Mouse (Mus musculus) CH12.LX (cell line): ENCODE data around the gene P4hb. TPM values are rescaled to one million over a fixed set of nuclear protein-coding genes. Genes with fewer than 3 reads are reported as not detected.

Experiments
- DNase-seq: peaks from one replicate; pipeline ENCODE4 v3.0.0-alpha.2; 2013; ENCODE audit errors: extremely low read depth
- H3K27ac ChIP-seq: 2 replicates; pipeline ENCODE4 v1.5.1; 2012; ENCODE audit warnings: low read depth, mild to moderate bottlenecking, control low read depth, moderate library complexity; ENCODE audit not compliant: insufficient read depth
- H3K27me3 ChIP-seq: replicated peaks from 2 replicates; pipeline ENCODE3; 2012; ENCODE audit warnings: inconsistent platforms
- H3K36me3 ChIP-seq, 2 experiments: replicated peaks in 1 of 2; 2 replicates each; pipeline versions ENCODE3 to v1.6.1; 2012; ENCODE audit warnings: inconsistent platforms in 1 of 2, low read length in 1 of 2, mild to moderate bottlenecking in 1 of 2, mixed read lengths in 1 of 2, moderate library complexity in 1 of 2; ENCODE audit not compliant: control insufficient read depth in 1 of 2, insufficient read depth in 1 of 2
- H3K4me1 ChIP-seq, 2 experiments: 2 replicates each; pipeline ENCODE4 v1.6.1; 2012; ENCODE audit warnings: inconsistent platforms in 1 of 2, moderate library complexity in 1 of 2; ENCODE audit not compliant: insufficient read depth in 2 of 2, control insufficient read depth in 1 of 2
- H3K4me2 ChIP-seq: 2 replicates; pipeline ENCODE4 v1.6.1; 2012; ENCODE audit warnings: low read depth, mild to moderate bottlenecking, control low read depth; ENCODE audit not compliant: poor library complexity, insufficient read depth, severe bottlenecking
- H3K4me3 ChIP-seq, 3 experiments: fragments of 150-350 bp in 1 of 3; sonication (generic) in 1 of 3; replicated peaks in 1 of 3; 2 replicates each; pipeline versions ENCODE3 to v1.5.1; 2011 to 2012; ENCODE audit warnings: low read depth in 2 of 3, low read length in 2 of 3, mild to moderate bottlenecking in 2 of 3, moderate library complexity in 2 of 3, control low read depth in 1 of 3, improper control_type of control experiment in 1 of 3, inconsistent platforms in 1 of 3, mixed read lengths in 1 of 3; ENCODE audit not compliant: poor library complexity in 1 of 3
- H3K79me2 ChIP-seq: replicated peaks from 2 replicates; pipeline ENCODE4 v1.6.1; 2012; ENCODE audit warnings: mild to moderate bottlenecking, moderate library complexity; ENCODE audit not compliant: control insufficient read depth, poor library complexity, insufficient read depth, severe bottlenecking; ENCODE audit errors: extremely low read depth
- H3K9ac ChIP-seq: 2 replicates; pipeline ENCODE4 v1.6.1; 2012; ENCODE audit warnings: low read depth, mild to moderate bottlenecking, control low read depth, moderate library complexity; ENCODE audit not compliant: insufficient read depth
- H3K9me3 ChIP-seq: replicated peaks from 2 replicates; pipeline ENCODE3; 2012; ENCODE audit warnings: low read length, inconsistent platforms, mixed read lengths
- BHLHE40 ChIP-seq: IDR thresholded peaks from 2 replicates; pipeline ENCODE4 v1.6.1; 2011; ENCODE audit warnings: mild to moderate bottlenecking, low read depth, low read length, improper control_type of control experiment
- CHD1 ChIP-seq: IDR thresholded peaks from 2 replicates; pipeline ENCODE4 v1.6.1; 2012; ENCODE audit warnings: low read depth, low read length, improper control_type of control experiment, inconsistent platforms
- ELF1 ChIP-seq: IDR thresholded peaks from 2 replicates; pipeline ENCODE4 v1.6.1; 2014; ENCODE audit warnings: low read depth, mild to moderate bottlenecking, inconsistent platforms, low read length, improper control_type of control experiment
- EP300 ChIP-seq: IDR thresholded peaks from 2 replicates; pipeline ENCODE4 v1.6.1; 2011; ENCODE audit warnings: low read length, improper control_type of control experiment
- ETS1 ChIP-seq: conservative IDR thresholded peaks from 2 replicates; pipeline ENCODE4 v1.6.1; 2012; ENCODE audit warnings: low read depth, mild to moderate bottlenecking, inconsistent platforms, low read length, improper control_type of control experiment, moderate library complexity
- GABPA ChIP-seq: IDR thresholded peaks from 2 replicates; pipeline ENCODE4 v1.6.1; 2012; ENCODE audit warnings: low read depth, low read length, improper control_type of control experiment, inconsistent platforms; ENCODE audit not compliant: insufficient replicate concordance
- HCFC1 ChIP-seq: IDR thresholded peaks from 2 replicates; pipeline ENCODE4 v1.6.1; 2012; ENCODE audit warnings: low read depth, mild to moderate bottlenecking, inconsistent platforms, low read length, improper control_type of control experiment
- IRF4 ChIP-seq: IDR thresholded peaks from 2 replicates; pipeline ENCODE4 v1.6.1; 2014; ENCODE audit warnings: low read depth, mild to moderate bottlenecking, inconsistent platforms, low read length, improper control_type of control experiment
- JUN ChIP-seq: IDR thresholded peaks from 2 replicates; pipeline ENCODE4 v1.6.1; 2011; ENCODE audit warnings: low read depth, mild to moderate bottlenecking, low read length, improper control_type of control experiment, moderate library complexity; ENCODE audit not compliant: insufficient read depth
- JUND ChIP-seq: conservative IDR thresholded peaks from 2 replicates; pipeline ENCODE4 v1.6.1; 2011; ENCODE audit warnings: low read depth, low read length, improper control_type of control experiment
- KAT2A ChIP-seq: IDR thresholded peaks from 2 replicates; pipeline ENCODE4 v1.6.1; 2012; ENCODE audit warnings: low read length, improper control_type of control experiment, inconsistent platforms; ENCODE audit not compliant: insufficient replicate concordance
- MAX ChIP-seq: IDR thresholded peaks from 2 replicates; pipeline ENCODE4 v1.6.1; 2011; ENCODE audit warnings: low read length, improper control_type of control experiment
- MAZ ChIP-seq: IDR thresholded peaks from 2 replicates; pipeline ENCODE4 v1.6.1; 2012; ENCODE audit warnings: low read depth, mild to moderate bottlenecking, inconsistent platforms, low read length, improper control_type of control experiment, moderate library complexity
- MEF2A ChIP-seq: IDR thresholded peaks from 2 replicates; pipeline ENCODE4 v1.6.1; 2014; ENCODE audit warnings: low read depth, mild to moderate bottlenecking, inconsistent platforms, low read length, improper control_type of control experiment, borderline replicate concordance
- MXI1 ChIP-seq: IDR thresholded peaks from 2 replicates; pipeline ENCODE4 v1.6.1; 2011; ENCODE audit warnings: mild to moderate bottlenecking, low read depth, low read length, improper control_type of control experiment
- MYC ChIP-seq: IDR thresholded peaks from 2 replicates; pipeline ENCODE4 v1.6.1; 2011; ENCODE audit warnings: low read depth, mild to moderate bottlenecking, improper control_type of control experiment, low read length
- NELFE ChIP-seq: IDR thresholded peaks from 2 replicates; pipeline ENCODE4 v1.6.1; 2011; ENCODE audit warnings: low read depth, low read length, improper control_type of control experiment
- NRF1 ChIP-seq: IDR thresholded peaks from 2 replicates; pipeline ENCODE4 v1.6.1; 2014; ENCODE audit warnings: low read depth, mild to moderate bottlenecking, inconsistent platforms, low read length, improper control_type of control experiment, moderate library complexity
- PAX5 ChIP-seq: IDR thresholded peaks from 2 replicates; pipeline ENCODE4 v1.6.1; 2012; ENCODE audit warnings: low read length, inconsistent platforms, mixed read lengths
- POLR2A ChIP-seq: IDR thresholded peaks from 2 replicates; pipeline ENCODE4 v1.6.1; 2011; ENCODE audit warnings: low read depth, mild to moderate bottlenecking, improper control_type of control experiment, low read length
- POLR2AphosphoS2 ChIP-seq: IDR thresholded peaks from 2 replicates; pipeline ENCODE4 v1.6.1; 2011; ENCODE audit warnings: low read depth, low read length, improper control_type of control experiment
- RAD21 ChIP-seq: IDR thresholded peaks from 2 replicates; pipeline ENCODE4 v1.6.1; 2011; ENCODE audit warnings: low read depth, mild to moderate bottlenecking, low read length, improper control_type of control experiment, moderate library complexity
- RCOR1 ChIP-seq: conservative IDR thresholded peaks from 2 replicates; pipeline ENCODE4 v1.6.1; 2012; ENCODE audit warnings: low read depth, mild to moderate bottlenecking, inconsistent platforms, low read length, improper control_type of control experiment
- SIN3A ChIP-seq: IDR thresholded peaks from 2 replicates; pipeline ENCODE4 v1.6.1; 2012; ENCODE audit warnings: low read length, improper control_type of control experiment, inconsistent platforms
- TBP ChIP-seq: conservative IDR thresholded peaks from 2 replicates; pipeline ENCODE4 v1.6.1; 2011; ENCODE audit warnings: low read depth, low read length, improper control_type of control experiment
- TCF12 ChIP-seq: IDR thresholded peaks from 2 replicates; pipeline ENCODE4 v1.6.1; 2014; ENCODE audit warnings: low read depth, mild to moderate bottlenecking, inconsistent platforms, low read length, improper control_type of control experiment
- UBTF ChIP-seq: IDR thresholded peaks from 2 replicates; pipeline ENCODE4 v1.6.1; 2012; ENCODE audit warnings: low read depth, mild to moderate bottlenecking, inconsistent platforms, low read length, improper control_type of control experiment, moderate library complexity
- USF1 ChIP-seq: IDR thresholded peaks from 2 replicates; pipeline ENCODE4 v1.6.1; 2014; ENCODE audit warnings: low read depth, mild to moderate bottlenecking, inconsistent platforms, low read length, improper control_type of control experiment
- USF2 ChIP-seq: conservative IDR thresholded peaks from 2 replicates; pipeline ENCODE4 v1.6.1; 2011; ENCODE audit warnings: low read depth, low read length, improper control_type of control experiment
- ZC3H11A ChIP-seq: IDR thresholded peaks from 2 replicates; pipeline ENCODE4 v1.6.1; 2012; ENCODE audit warnings: low read depth, mild to moderate bottlenecking, inconsistent platforms, low read length, improper control_type of control experiment
- ZKSCAN1 ChIP-seq: IDR thresholded peaks from 2 replicates; pipeline ENCODE4 v1.6.1; 2012; ENCODE audit warnings: low read depth, inconsistent platforms, low read length, improper control_type of control experiment, borderline replicate concordance
- ZMIZ1 ChIP-seq: IDR thresholded peaks from 2 replicates; pipeline ENCODE4 v1.6.1; 2012; ENCODE audit warnings: low read depth, mild to moderate bottlenecking, inconsistent platforms, low read length, improper control_type of control experiment
- dilution Hi-C: fragments of 300-500 bp; cut with MboI; formaldehyde crosslinking; loops from 2 replicates; pipeline ENCODE4 v1.14.3; 2020; ENCODE audit warnings: low sequenced_read_pairs; ENCODE audit not compliant: extremely low pct_unique_long_range_greater_than_20kb, extremely low pct_ligation_motif_present
- in situ Hi-C: fragments of 300-500 bp; cut with MboI; formaldehyde crosslinking; loops from 3 replicates; pipeline ENCODE4 v1.14.3; 2019; ENCODE audit warnings: low sequenced_read_pairs, low pct_ligation_motif_present, low pct_unique_long_range_greater_than_20kb, mixed read lengths
- polyA plus RNA-seq: library from polyadenylated mRNA; unstranded; fragments of >175 nt; gene quantifications from 2 replicates; pipeline ENCODE4 v1.2.1, GENCODE M21; 2012; ENCODE audit warnings: low read depth; ENCODE audit not compliant: insufficient read length
- total RNA-seq, 2 experiments: library from RNA; depleted of rRNA; stranded (reverse); fragments of 300-350 nt in 1 of 2; fragments of >200 nt in 1 of 2; gene quantifications; 2 replicates each; pipeline ENCODE4 v1.2.3; 2012 to 2014

The P4hb gene
- total and polyA plus RNA-seq, 3 experiments, result 486 to 644 (median 531) TPM

DNA sequence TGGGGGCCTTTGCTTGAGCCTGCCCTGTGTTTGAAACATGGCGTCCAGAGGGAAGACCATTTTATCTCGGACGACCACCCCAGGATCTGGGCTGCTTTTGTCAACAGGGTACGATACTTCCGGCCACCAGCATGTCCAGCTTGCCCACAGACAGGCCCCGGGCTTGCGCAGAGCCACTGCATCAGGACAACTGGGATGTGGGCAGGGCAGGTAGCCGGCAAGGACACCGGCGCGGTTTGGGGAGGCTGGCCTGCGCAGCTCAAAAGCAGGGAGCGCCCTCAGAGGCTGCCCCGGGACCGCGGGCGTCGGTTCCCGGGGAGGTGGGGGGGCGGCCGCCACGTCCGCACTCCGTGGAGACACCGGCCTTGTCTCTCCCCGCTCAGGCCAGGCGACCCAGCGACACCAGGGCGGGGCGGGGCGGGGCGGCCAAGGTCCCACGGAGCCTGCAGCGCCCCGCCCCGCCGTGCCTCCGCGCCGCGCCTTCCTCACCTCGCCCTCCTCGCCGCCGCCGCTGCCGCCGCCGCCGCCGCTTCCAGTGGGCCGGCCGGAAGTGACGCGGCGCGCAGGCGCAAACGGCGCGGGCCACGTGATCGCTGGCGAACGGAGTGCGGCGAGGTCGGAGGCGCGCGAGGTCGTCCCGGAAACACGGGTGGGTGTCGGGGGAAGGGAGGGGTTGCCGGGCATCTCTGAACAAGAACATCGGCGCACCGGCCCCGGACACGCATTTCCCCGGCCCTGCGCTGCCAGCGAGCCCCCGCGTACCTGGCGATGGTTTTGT is 23.7 kb downstream of the P4hb start, which contains the start of gene Mcrip1:
Gene Mcrip1 (minus strand): TSS at position 560 of the 778 bp plus-strand sequence.
- H3K27me3 ChIP-seq, result no peaks in the 10 kb centered on the region
- in situ Hi-C loops (no loop called here), dilution Hi-C loops (no loop called here)
- H3K9ac ChIP-seq, result peak within 1 kb of the TSS; percentile 81
- H3K27ac ChIP-seq, result peak within 1 kb of the TSS; percentile 18
- H3K36me3 ChIP-seq, result peaks cover 6 to 47% of the 10 kb centered on the region in 2 experiments
- peak; percentile 89 for DNase-seq
- H3K4me1 ChIP-seq, result peaks cover 11 to 28% of the 10 kb centered on the region in 2 experiments
- H3K4me3 ChIP-seq, result peak within 1 kb of the TSS; percentile 75 to 87 (median 81)
- peak within 1 kb of the TSS; percentile 77 for H3K4me2 ChIP-seq
- TF ChIP-seq EP300 (no peak), UBTF (0 out of 2 replicates have a peak, but pooled peaks have one; percentile 44), TBP (no peak), SIN3A (peak; percentile 72), RAD21 (no peak), MAZ (no peak; the same call in 1 of the 2 replicates), PAX5 (no peak), GABPA (no peak), MYC (peak; percentile 63; the same call in 1 of the 2 replicates), IRF4 (no peak), KAT2A (peak; percentile 52; the same call in 1 of the 2 replicates), HCFC1 (peak; percentile 75), MAX (peak; percentile 97), BHLHE40 (peak; percentile 84), NELFE (peak; percentile 70), RCOR1 (no peak), POLR2A (peak; percentile 91), CHD1 (0 out of 2 replicates have a peak, but pooled peaks have one; percentile 33), MXI1 (peak; percentile 82), NRF1 (peak; percentile 87), ZC3H11A (no peak), ZMIZ1 (peak; percentile 68; the same call in 1 of the 2 replicates), USF2 (peak; percentile 82), POLR2AphosphoS2 (peak; percentile 83; the same call in 1 of the 2 replicates), USF1 (peak; percentile 94), JUN (no peak), MEF2A (0 out of 2 replicates have a peak, but pooled peaks have one; percentile 15), ELF1 (peak; percentile 82), ZKSCAN1 (no peak), JUND (no peak), TCF12 (peak; percentile 83), ETS1 (0 out of 2 replicates have a peak, but pooled peaks have one; percentile 9)
- no peaks in the 10 kb centered on the region for H3K79me2 ChIP-seq
- H3K9me3 ChIP-seq, result no peaks in the 10 kb centered on the region
